8 mouse cellular contexts compared by ENCODE assay signal in genomic region chr16:85680351-85680750, GRCm38 (mm10).
DNase-seq lines count a peak whose midpoint lies in the region; ATAC-seq and TF ChIP-seq lines count a peak whose summit lies in the region.

No protein-coding gene starts in this region.

- no peak for TF ChIP-seq POLR2A in myocyte (IDR thresholded peaks at IDR 0.05; ENCODE audit: insufficient read length, low read depth)

- no peaks in the 10 kb centered on the region for H3K27me3 ChIP-seq in lung, embryonic 14.5 days (ENCODE audit: insufficient read depth, low read length)
- no peaks in the 10 kb centered on the region for H3K27me3 ChIP-seq in myocyte (ENCODE audit: control insufficient read depth, insufficient read depth, insufficient read length)

- peak; percentile 52 for ATAC-seq in lung, embryonic 14.5 days (ENCODE audit: insufficient read depth)
- no peak for ATAC-seq in inflammation-experienced regulatory T-cells, adult 6 months

- H3K9me3 ChIP-seq in lung, embryonic 14.5 days (ENCODE audit: low read depth, low read length): no peaks in the 10 kb centered on the region

- no peaks in the 10 kb centered on the region for H3K36me3 ChIP-seq in lung, embryonic 14.5 days (ENCODE audit: insufficient read depth)
- H3K36me3 ChIP-seq in myocyte (ENCODE audit: control insufficient read depth, insufficient read depth): no peaks in the 10 kb centered on the region

- H3K4me2 ChIP-seq in lung, embryonic 14.5 days: no peak overlapping the region
- peak overlapping the region; percentile 50 for H3K4me2 ChIP-seq in myocyte (ENCODE audit: low read depth)

- 16% methylated on average over 6 of the region's 6 CpGs for WGBS in lung, embryonic 14.5 days

- TF ChIP-seq CTCF in lung, embryonic 14.5 days (IDR thresholded peaks at IDR 0.05; ENCODE audit: low read depth): no peak

- no peaks in the 10 kb centered on the region for H3K79me2 ChIP-seq in myocyte (ENCODE audit: control insufficient read depth, insufficient read depth)

- H3ac ChIP-seq in myocyte (ENCODE audit: control insufficient read depth, insufficient read length): no peak overlapping the region

- H3K4me3 ChIP-seq in lung, embryonic 14.5 days (ENCODE audit: low read depth, low read length): no peak overlapping the region
- H3K4me3 ChIP-seq in myocyte: no peak overlapping the region

- H3K27ac ChIP-seq in lung, embryonic 14.5 days (ENCODE audit: low read depth): no peak overlapping the region

- H3K4me1 ChIP-seq in lung, embryonic 14.5 days (ENCODE audit: insufficient read depth): peaks cover 6% of the 10 kb centered on the region; the same call in 1 of the 2 replicates

- H3K9ac ChIP-seq in lung, embryonic 14.5 days: no peak overlapping the region

- peak; percentile 48 for DNase-seq in lung, embryonic 14.5 days
- DNase-seq in lung, postnatal 4 days: no peak
- DNase-seq in cerebellum, adult 9-10 months: peak; percentile 48
- DNase-seq in gastrocnemius, postnatal 25 days: peak; percentile 8
- DNase-seq in B cell, adult 2 months: no peak
- DNase-seq in layer of hippocampus, adult 18-20 months (ENCODE audit: low spot score in 2 of 2): no peak

TF ChIP-seq in myocyte, 11 proteins besides CTCF, POLR2A, EP300 and RAD21:
- TF ChIP-seq POLR2AphosphoS2 (IDR thresholded peaks at IDR 0.05; ENCODE audit: insufficient read length, low read depth): no peak
- 0 out of 2 replicates have a peak, but pooled peaks have one; percentile 30 for TF ChIP-seq CEBPB (IDR thresholded peaks at IDR 0.05; ENCODE audit: insufficient read depth, poor library complexity, severe bottlenecking)
- TF ChIP-seq USF1 (IDR thresholded peaks at IDR 0.05; ENCODE audit: low read depth): no peak
- no peak for TF ChIP-seq REST (IDR thresholded peaks at IDR 0.05; ENCODE audit: insufficient read depth, insufficient read length)
- peak; percentile 51 for TF ChIP-seq TCF12 (IDR thresholded peaks at IDR 0.05; ENCODE audit: insufficient read depth, poor library complexity, severe bottlenecking)
- no peak for TF ChIP-seq E2F4 (IDR thresholded peaks at IDR 0.05; ENCODE audit: insufficient read depth)
- peak; percentile 7 to 72 (median 57) for TF ChIP-seq MYOG (IDR thresholded peaks at IDR 0.05; ENCODE audit: control insufficient read depth in 1 of 3, insufficient read depth in 1 of 3, insufficient read length in 2 of 3, low read depth in 2 of 3)
- no peak for TF ChIP-seq SRF (IDR thresholded peaks at IDR 0.05; ENCODE audit: control insufficient read depth, insufficient read length, low read depth)
- TF ChIP-seq MYOD1 (IDR thresholded peaks at IDR 0.05; ENCODE audit: control insufficient read depth in 1 of 3, insufficient read length in 2 of 3, low read depth in 2 of 3): peak in 2 of 3 experiments; percentile 84 to 97
- no peak for TF ChIP-seq MAX (IDR thresholded peaks at IDR 0.05; ENCODE audit: low read depth)
- TF ChIP-seq TCF3 (IDR thresholded peaks at IDR 0.05; ENCODE audit: insufficient read length, low read depth): no peak

Comparison
In these comparisons a context has a peak if more than half of its experiments do, and no peak if none do; other contexts are left out.
1. DNase-seq: peak in lung, embryonic 14.5 days (single experiment), cerebellum, adult 9-10 months (single experiment) and gastrocnemius, postnatal 25 days (single experiment); none in lung, postnatal 4 days (0 of 2), B cell, adult 2 months (0 of 2) and layer of hippocampus, adult 18-20 months (0 of 2).